Mouse (Mus musculus) lung, adult 2 months (tissue): ENCODE data around the gene Mbtps1.

Experiments used
- CTCF ChIP-seq: fragments of 200-500 bp; IDR thresholded peaks from 2 replicates; pipeline ENCODE4 v1.5.1; 2011; ENCODE audit warnings: mild to moderate bottlenecking, low read length, control low read depth; ENCODE audit not compliant: insufficient read depth
- POLR2A ChIP-seq: fragments of 200-500 bp; IDR thresholded peaks from 2 replicates; pipeline ENCODE4 v1.6.1; 2011; ENCODE audit warnings: low read depth, mild to moderate bottlenecking, control low read depth, low read length, borderline replicate concordance; ENCODE audit errors: extremely low read depth

- TF ChIP-seq POLR2A, result no peak
- no peak for TF ChIP-seq CTCF
Observed at GRCm38 (mm10) chr8:119571135-119571534, 12.6 kb upstream of the Mbtps1 start.
